Mouse (Mus musculus): Measurements from ENCODE around the gene Olfr156. TPM values are rescaled to one million over a fixed set of nuclear protein-coding genes. Genes with fewer than 3 reads are reported as not detected.

Gene Olfr156
- total and polyA plus RNA-seq, 3 experiments: not detected

DNA sequence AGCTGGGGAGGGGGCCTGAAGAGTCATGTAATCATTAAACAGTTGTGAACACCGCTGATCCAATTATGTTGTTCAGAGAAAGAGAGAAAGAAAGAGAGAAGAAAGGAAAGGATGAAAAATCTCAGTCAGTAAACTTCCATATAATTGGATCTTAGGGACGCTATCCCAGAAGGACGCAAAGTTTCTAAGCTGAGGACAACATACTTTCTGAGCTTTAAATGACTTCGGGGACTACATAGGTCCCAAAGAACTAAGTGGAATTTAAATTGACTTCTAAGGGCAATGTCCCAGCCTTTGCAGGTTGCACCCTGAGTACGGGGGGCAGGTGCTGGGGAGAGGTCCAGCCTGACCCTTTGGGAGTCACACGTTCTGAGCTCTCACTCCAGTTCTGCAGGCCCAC lies 27.6 kb upstream of the Olfr156 start, which contains the start of gene Olfr155:
Olfr155 (plus strand) TSS at position 301 of the 400 bp plus-strand sequence.
- no peaks in the 10 kb centered on the region for H3K79me2 ChIP-seq (replicated peaks; ENCODE audit: control insufficient read depth, insufficient read depth, low read length)
- no peak within 1 kb of the TSS for H3K9ac ChIP-seq (ENCODE audit: low read depth, low read length)
- WGBS: 85% methylated on average over 6 of the region's 6 CpGs
- no peak for DNase-seq
- H3K4me1 ChIP-seq (ENCODE audit: control insufficient read depth, insufficient read depth, low read length): no peaks in the 10 kb centered on the region
- H3K36me3 ChIP-seq (ENCODE audit: control insufficient read depth, insufficient read depth, low read length): no peaks in the 10 kb centered on the region
- no peak within 1 kb of the TSS for H3K4me3 ChIP-seq
- no peaks in the 10 kb centered on the region for H3K27me3 ChIP-seq (ENCODE audit: control insufficient read depth, insufficient read depth, low read length)
- intact Hi-C loops (cut with DNase I): no loop called here
- TF ChIP-seq CTCF (IDR thresholded peaks at IDR 0.05): no peak
- TF ChIP-seq POLR2A (IDR thresholded peaks at IDR 0.05; ENCODE audit: insufficient read depth, low read depth, low read length): no peak
- no peak for TF ChIP-seq EP300 (IDR thresholded peaks at IDR 0.05; ENCODE audit: insufficient read depth, low read depth, low read length)
- H3K27ac ChIP-seq: no peak within 1 kb of the TSS

DNA sequence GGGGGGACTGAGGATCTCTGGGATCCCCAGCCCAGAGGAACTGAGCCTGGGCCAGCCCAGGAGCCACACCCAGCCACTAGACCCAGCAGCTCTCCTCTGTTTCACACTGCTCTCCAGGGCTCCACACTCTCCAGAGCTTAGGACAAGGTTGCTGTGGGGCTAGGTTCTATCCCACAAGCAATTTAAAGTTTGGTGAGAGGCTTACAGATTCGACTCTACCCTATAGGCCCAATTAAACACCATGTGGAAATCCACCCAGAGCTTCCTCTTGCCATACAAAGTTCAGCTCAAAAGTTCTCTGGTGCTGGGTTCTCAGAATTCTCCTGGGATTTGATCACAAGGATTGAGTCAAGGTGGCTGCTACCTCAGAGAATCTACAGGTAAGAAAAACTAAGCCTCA lies 16.4 kb upstream of the Olfr156 start, which contains the start of gene Olfr157:
Olfr157 (minus strand) TSS at position 101 of the 400 bp plus-strand sequence.
- Histone ChIP-seq H3K79me2 (replicated peaks; ENCODE audit: control insufficient read depth, insufficient read depth, low read length) (no peaks in the 10 kb centered on the region), H3K27ac (no peak within 1 kb of the TSS), H3K27me3 (ENCODE audit: control insufficient read depth, insufficient read depth, low read length) (no peaks in the 10 kb centered on the region), H3K36me3 (ENCODE audit: control insufficient read depth, insufficient read depth, low read length) (no peaks in the 10 kb centered on the region), H3K4me1 (ENCODE audit: control insufficient read depth, insufficient read depth, low read length) (no peaks in the 10 kb centered on the region), H3K9ac (ENCODE audit: low read depth, low read length) (no peak within 1 kb of the TSS), H3K4me3 (no peak within 1 kb of the TSS)
- 75% methylated on average over 1 of the region's 1 CpGs for WGBS
- DNase-seq: no peak
- TF ChIP-seq CTCF (IDR thresholded peaks at IDR 0.05) (no peak), EP300 (IDR thresholded peaks at IDR 0.05; ENCODE audit: insufficient read depth, low read depth, low read length) (no peak), POLR2A (IDR thresholded peaks at IDR 0.05; ENCODE audit: insufficient read depth, low read depth, low read length) (no peak)
- intact Hi-C loops (cut with DNase I): no loop called here

DNA sequence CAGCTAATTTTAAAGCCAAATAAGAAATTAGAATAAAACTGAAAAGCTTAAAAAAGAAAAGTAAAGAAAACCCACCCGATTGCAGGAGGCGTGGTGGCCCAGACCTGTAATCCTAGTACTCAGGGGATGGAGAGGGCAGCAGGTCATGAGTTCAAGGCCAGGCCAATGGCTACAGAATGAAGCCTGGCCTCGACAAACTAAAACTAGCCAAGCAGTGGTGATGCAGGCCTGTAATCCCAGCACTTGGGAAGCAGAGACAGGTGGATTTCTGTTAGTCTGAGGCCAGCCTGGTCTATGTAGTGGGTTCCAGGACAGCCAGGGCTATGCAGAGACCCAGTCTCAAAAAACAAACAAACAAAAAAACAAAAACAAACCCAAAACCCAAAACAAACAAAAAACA lies 14.6 kb upstream of the Olfr156 start:
- no peak overlapping the region for H3K4me3 ChIP-seq
- TF ChIP-seq POLR2A (IDR thresholded peaks at IDR 0.05; ENCODE audit: insufficient read depth, low read depth, low read length) (no peak), CTCF (IDR thresholded peaks at IDR 0.05) (no peak), EP300 (IDR thresholded peaks at IDR 0.05; ENCODE audit: insufficient read depth, low read depth, low read length) (no peak)
- H3K4me1 ChIP-seq (ENCODE audit: control insufficient read depth, insufficient read depth, low read length): no peaks in the 10 kb centered on the region
- no peak overlapping the region for H3K27ac ChIP-seq
- WGBS: 78% methylated on average over 3 of the region's 3 CpGs
- H3K79me2 ChIP-seq (replicated peaks; ENCODE audit: control insufficient read depth, insufficient read depth, low read length): no peaks in the 10 kb centered on the region
- intact Hi-C loops (cut with DNase I): no loop called here
- H3K27me3 ChIP-seq (ENCODE audit: control insufficient read depth, insufficient read depth, low read length): no peaks in the 10 kb centered on the region
- no peaks in the 10 kb centered on the region for H3K36me3 ChIP-seq (ENCODE audit: control insufficient read depth, insufficient read depth, low read length)
- DNase-seq: no peak
- no peak overlapping the region for H3K9ac ChIP-seq (ENCODE audit: low read depth, low read length)

DNA sequence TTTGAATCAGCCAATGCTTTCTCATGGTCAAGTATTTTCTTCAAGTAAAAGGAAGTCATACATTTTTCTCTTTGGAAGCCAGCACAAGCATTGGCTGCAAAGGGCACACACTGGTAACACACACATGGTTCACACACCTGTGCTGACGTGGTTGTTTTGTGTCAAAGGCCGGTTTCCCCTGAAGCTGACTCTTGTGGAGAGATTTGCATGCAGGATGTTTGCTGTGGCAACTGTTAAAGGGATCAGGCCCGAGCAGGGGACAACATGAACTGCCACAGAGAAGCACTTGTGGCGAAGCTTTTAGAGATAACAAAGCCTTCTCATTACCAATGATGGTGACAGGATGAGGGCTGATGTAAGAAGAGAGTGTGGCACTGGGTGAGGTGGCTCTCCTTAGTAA lies 11.1 kb upstream of the Olfr156 start:
- Histone ChIP-seq H3K36me3 (ENCODE audit: control insufficient read depth, insufficient read depth, low read length) (no peaks in the 10 kb centered on the region), H3K4me1 (ENCODE audit: control insufficient read depth, insufficient read depth, low read length) (no peaks in the 10 kb centered on the region), H3K9ac (ENCODE audit: low read depth, low read length) (no peak overlapping the region), H3K79me2 (replicated peaks; ENCODE audit: control insufficient read depth, insufficient read depth, low read length) (no peaks in the 10 kb centered on the region), H3K27ac (no peak overlapping the region), H3K27me3 (ENCODE audit: control insufficient read depth, insufficient read depth, low read length) (no peaks in the 10 kb centered on the region), H3K4me3 (no peak overlapping the region)
- 46% methylated on average over 4 of the region's 4 CpGs for WGBS
- DNase-seq: no peak
- no peak for TF ChIP-seq POLR2A (IDR thresholded peaks at IDR 0.05; ENCODE audit: insufficient read depth, low read depth, low read length)
- TF ChIP-seq EP300 (IDR thresholded peaks at IDR 0.05; ENCODE audit: insufficient read depth, low read depth, low read length): no peak
- TF ChIP-seq CTCF (IDR thresholded peaks at IDR 0.05): no peak
- intact Hi-C loops (cut with DNase I): no loop called here

DNA sequence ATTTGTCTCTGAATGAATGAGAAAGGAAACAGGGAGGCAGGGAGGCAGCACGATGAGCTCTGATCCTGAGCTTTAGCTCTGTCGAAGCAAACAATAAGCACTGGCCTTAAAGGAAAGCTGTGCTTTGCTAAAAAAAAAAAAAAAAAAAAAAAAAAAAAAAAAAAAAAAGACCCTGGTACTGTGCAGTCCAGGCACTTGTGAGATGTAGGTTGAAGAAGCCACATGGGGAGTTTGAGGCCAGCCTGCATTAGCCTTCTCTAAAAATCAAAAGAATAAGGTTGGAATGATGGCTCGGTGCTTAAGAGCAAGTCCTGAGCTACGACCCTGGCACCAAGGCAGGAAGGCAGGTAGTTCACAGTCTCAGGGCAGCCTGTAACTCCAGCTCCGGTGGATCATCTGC lies 10.1 kb upstream of the Olfr156 start:
- H3K4me3 ChIP-seq: no peak overlapping the region
- DNase-seq: no peak
- WGBS: 67% methylated on average over 5 of the region's 5 CpGs
- no peak for TF ChIP-seq CTCF (IDR thresholded peaks at IDR 0.05)
- no peak for TF ChIP-seq POLR2A (IDR thresholded peaks at IDR 0.05; ENCODE audit: insufficient read depth, low read depth, low read length)
- TF ChIP-seq EP300 (IDR thresholded peaks at IDR 0.05; ENCODE audit: insufficient read depth, low read depth, low read length): no peak
- H3K27ac ChIP-seq: no peak overlapping the region
- H3K27me3 ChIP-seq (ENCODE audit: control insufficient read depth, insufficient read depth, low read length): no peaks in the 10 kb centered on the region
- intact Hi-C loops (cut with DNase I): no loop called here
- no peaks in the 10 kb centered on the region for H3K79me2 ChIP-seq (replicated peaks; ENCODE audit: control insufficient read depth, insufficient read depth, low read length)
- H3K4me1 ChIP-seq (ENCODE audit: control insufficient read depth, insufficient read depth, low read length): no peaks in the 10 kb centered on the region
- no peaks in the 10 kb centered on the region for H3K36me3 ChIP-seq (ENCODE audit: control insufficient read depth, insufficient read depth, low read length)
- no peak overlapping the region for H3K9ac ChIP-seq (ENCODE audit: low read depth, low read length)

DNA sequence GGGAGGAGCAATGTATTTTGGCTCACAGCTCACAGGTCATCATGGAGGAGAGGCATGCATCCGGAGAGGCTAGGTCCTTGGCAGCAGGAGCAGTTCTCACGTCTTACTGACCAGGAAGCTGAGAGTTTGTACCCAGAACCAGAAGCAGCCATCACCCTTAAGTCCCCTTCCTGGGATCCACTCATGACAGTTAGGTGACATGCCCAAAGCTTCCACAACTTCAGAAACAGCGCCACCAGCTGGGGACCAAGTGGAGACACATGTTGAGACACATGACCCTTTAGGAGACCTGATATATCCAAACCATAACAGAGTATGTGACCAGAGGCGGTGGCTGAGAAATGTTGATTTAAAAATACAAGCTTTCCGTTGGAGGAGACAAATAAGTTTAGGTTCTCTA lies 8.3 kb upstream of the Olfr156 start:
- Histone ChIP-seq H3K79me2 (replicated peaks; ENCODE audit: control insufficient read depth, insufficient read depth, low read length) (no peaks in the 10 kb centered on the region), H3K36me3 (ENCODE audit: control insufficient read depth, insufficient read depth, low read length) (no peaks in the 10 kb centered on the region), H3K27ac (no peak overlapping the region), H3K4me1 (ENCODE audit: control insufficient read depth, insufficient read depth, low read length) (no peaks in the 10 kb centered on the region), H3K4me3 (no peak overlapping the region), H3K9ac (ENCODE audit: low read depth, low read length) (no peak overlapping the region), H3K27me3 (ENCODE audit: control insufficient read depth, insufficient read depth, low read length) (no peaks in the 10 kb centered on the region)
- DNase-seq: no peak
- intact Hi-C loops (cut with DNase I): no loop called here
- TF ChIP-seq CTCF (IDR thresholded peaks at IDR 0.05): no peak
- TF ChIP-seq EP300 (IDR thresholded peaks at IDR 0.05; ENCODE audit: insufficient read depth, low read depth, low read length): no peak
- TF ChIP-seq POLR2A (IDR thresholded peaks at IDR 0.05; ENCODE audit: insufficient read depth, low read depth, low read length): no peak
- 63% methylated on average over 5 of the region's 5 CpGs for WGBS

All from heart, adult 2 months (tissue).